Mouse (Mus musculus) embryonic fibroblast, embryonic 13.5 days (primary cell): ENCODE measurements around the gene Cdc42ep2.

Experiments used
- CTCF ChIP-seq: IDR thresholded peaks from 2 replicates; pipeline ENCODE4 v1.5.1; 2011; ENCODE audit warnings: mild to moderate bottlenecking, control low read depth, low read length, moderate library complexity, borderline replicate concordance; ENCODE audit not compliant: insufficient read depth
- POLR2A ChIP-seq: IDR thresholded peaks from 2 replicates; pipeline ENCODE4 v1.6.1; 2011; ENCODE audit warnings: low read depth, mild to moderate bottlenecking, control low read depth, low read length, moderate library complexity

- TF ChIP-seq CTCF = no peak
- TF ChIP-seq POLR2A = no peak
Observed at GRCm38 (mm10) chr19:5892262-5892661, 32.4 kb downstream of the Cdc42ep2 start.
